Mouse (Mus musculus): Measurements from ENCODE around the gene Apc2. TPM values are rescaled to one million over a fixed set of nuclear protein-coding genes. Genes with fewer than 3 reads are reported as not detected.

The Apc2 gene
- polyA plus RNA-seq, 1 experiment: 0.25 TPM

DNA sequence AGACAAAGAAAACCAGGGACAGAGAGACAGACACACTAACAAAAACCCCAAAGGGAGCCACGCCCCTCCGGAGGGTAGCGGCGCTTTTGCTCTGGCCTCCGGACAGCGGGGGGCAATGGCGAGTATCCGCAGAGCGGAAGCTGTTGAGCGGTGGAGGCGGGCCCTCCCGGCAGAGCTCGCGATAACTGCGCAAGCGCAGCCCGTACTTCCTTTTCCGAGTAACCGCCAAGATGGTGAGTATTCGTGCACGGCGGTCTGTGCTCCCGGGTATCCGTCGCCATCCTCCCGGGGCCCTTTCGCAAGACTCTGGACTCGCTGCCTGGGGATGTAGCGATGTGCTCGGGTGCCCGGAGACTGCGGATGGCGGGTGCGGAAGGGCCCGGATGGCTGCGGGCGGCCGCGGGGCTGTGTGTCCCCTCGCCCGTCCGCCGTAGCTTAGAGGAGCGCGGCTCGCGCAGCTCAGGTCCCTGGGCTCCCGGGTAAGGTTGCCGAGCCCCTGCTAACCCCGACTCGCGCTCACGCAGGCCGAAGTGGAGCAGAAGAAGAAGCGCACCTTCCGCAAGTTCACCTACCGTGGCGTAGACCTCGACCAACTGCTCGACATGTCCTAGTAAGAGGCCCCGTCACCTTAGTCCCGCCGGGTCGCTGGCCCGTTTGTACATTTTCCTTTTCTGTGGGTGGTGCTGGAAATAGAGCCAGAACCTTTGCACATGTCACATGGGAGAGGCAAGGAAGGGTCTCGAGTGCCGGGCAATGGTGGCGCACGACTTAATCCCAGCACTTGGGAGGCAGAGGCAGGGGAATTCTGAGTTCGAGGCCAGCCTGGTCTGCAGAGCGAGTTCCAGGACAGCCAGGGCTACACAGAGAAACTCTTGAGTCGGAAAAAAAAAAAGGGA, 3.3 kb upstream of the Apc2 start, which contains the start of gene Rps15:
Gene Rps15, plus strand, starts transcription at position 203 of the 896 bp plus-strand sequence.
- Histone ChIP-seq H3K4me3 (ENCODE audit: insufficient read depth, low read length) (peak within 1 kb of the TSS; percentile 93), H3K4me1 (ENCODE audit: control insufficient read depth, insufficient read depth, low read length) (peaks cover 3% of the 10 kb centered on the region; the same call in 1 of the 2 replicates), H3K27ac (ENCODE audit: insufficient read depth, low read depth, low read length) (peak within 1 kb of the TSS; percentile 67)
- 0 out of 2 replicates have a peak, but pooled peaks have one; percentile 84 for TF ChIP-seq POLR2A (IDR thresholded peaks at IDR 0.05; ENCODE audit: borderline replicate concordance, low read depth, low read length)
- TF ChIP-seq CTCF (IDR thresholded peaks at IDR 0.05; ENCODE audit: low read depth, low read length): no peak; the same call in 1 of the 2 replicates

DNA sequence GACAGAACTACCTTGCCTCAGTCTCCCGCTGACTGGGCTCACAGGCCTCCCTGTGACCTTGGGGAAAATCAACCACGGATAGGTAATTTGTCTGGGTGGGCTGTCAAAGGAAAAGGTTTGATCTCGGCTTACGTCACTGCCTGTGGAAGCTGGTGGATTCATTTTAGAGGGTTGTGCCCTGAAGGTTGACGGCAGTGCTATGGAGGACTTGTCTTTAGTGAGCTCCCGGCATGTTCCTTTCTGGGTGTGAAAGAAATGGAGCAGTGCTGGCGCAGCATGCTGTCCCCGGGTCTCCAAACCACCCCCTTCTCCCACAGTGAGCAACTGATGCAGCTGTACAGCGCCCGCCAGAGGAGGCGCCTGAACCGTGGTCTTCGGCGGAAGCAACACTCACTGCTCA, 2.5 kb upstream of the Apc2 start:
- Histone ChIP-seq H3K27ac (ENCODE audit: insufficient read depth, low read depth, low read length) (peak overlapping the region; percentile 67), H3K4me1 (ENCODE audit: control insufficient read depth, insufficient read depth, low read length) (peaks cover 3% of the 10 kb centered on the region; the same call in 1 of the 2 replicates), H3K4me3 (ENCODE audit: insufficient read depth, low read length) (peak overlapping the region; percentile 93)
- TF ChIP-seq CTCF (IDR thresholded peaks at IDR 0.05; ENCODE audit: low read depth, low read length) (no peak), POLR2A (IDR thresholded peaks at IDR 0.05; ENCODE audit: borderline replicate concordance, low read depth, low read length) (no peak)

DNA sequence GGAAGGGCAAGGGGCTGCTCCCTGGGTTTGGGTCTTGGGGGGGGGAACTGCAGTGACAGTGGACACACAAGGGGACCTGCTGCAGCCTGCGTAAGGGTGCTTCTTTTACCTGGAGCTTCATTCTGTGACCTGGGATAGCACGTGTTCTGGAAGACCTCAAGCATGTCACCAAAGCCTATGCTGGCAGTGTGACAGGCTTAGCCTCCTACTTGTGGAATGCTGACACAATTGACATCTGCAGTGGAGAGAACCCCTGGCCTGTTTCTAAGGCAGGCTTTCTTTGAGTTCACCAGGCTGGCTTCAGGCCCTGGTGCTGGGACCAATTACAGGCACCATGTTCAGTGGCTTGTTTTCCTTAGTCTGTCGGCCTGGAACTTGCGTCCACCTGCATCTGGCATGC, 1.5 kb upstream of the Apc2 start:
- peaks cover 3% of the 10 kb centered on the region; the same call in 1 of the 2 replicates for H3K4me1 ChIP-seq (ENCODE audit: control insufficient read depth, insufficient read depth, low read length)
- peak overlapping the region; percentile 93; the same call in 1 of the 2 replicates for H3K4me3 ChIP-seq (ENCODE audit: insufficient read depth, low read length)
- H3K27ac ChIP-seq (ENCODE audit: insufficient read depth, low read depth, low read length): no peak overlapping the region
- TF ChIP-seq CTCF (IDR thresholded peaks at IDR 0.05; ENCODE audit: low read depth, low read length) (no peak), POLR2A (IDR thresholded peaks at IDR 0.05; ENCODE audit: borderline replicate concordance, low read depth, low read length) (no peak)

DNA sequence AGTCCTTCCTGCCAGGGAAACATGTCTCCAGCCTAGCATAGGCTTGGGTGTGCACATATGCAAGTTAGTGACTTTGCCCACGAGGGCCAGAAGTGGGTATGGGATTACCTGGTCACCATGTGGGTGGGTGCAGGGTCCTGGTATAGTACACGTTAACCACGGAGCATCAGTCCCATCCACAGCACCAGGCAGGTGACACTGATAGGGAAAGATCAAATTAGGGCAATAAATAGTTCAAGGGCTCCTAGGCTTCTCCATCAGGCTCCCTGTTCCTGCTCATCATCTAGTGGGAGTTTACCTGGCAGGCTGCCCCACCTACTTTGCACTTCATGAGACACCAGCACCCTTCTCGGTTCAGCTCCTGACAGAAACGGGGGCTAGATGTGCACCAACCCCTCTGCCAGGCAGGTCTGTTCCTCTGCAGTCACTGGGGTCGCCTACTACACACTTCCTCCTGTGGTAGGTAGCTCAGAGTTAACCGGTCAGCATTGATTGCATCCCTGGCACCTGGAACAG, 931 bp upstream of the Apc2 start:
- TF ChIP-seq CTCF (IDR thresholded peaks at IDR 0.05; ENCODE audit: low read depth, low read length): no peak
- no peak for TF ChIP-seq POLR2A (IDR thresholded peaks at IDR 0.05; ENCODE audit: borderline replicate concordance, low read depth, low read length)
- Histone ChIP-seq H3K4me1 (ENCODE audit: control insufficient read depth, insufficient read depth, low read length) (peaks cover 3% of the 10 kb centered on the region; the same call in 1 of the 2 replicates), H3K27ac (ENCODE audit: insufficient read depth, low read depth, low read length) (no peak overlapping the region), H3K4me3 (ENCODE audit: insufficient read depth, low read length) (no peak overlapping the region)

DNA sequence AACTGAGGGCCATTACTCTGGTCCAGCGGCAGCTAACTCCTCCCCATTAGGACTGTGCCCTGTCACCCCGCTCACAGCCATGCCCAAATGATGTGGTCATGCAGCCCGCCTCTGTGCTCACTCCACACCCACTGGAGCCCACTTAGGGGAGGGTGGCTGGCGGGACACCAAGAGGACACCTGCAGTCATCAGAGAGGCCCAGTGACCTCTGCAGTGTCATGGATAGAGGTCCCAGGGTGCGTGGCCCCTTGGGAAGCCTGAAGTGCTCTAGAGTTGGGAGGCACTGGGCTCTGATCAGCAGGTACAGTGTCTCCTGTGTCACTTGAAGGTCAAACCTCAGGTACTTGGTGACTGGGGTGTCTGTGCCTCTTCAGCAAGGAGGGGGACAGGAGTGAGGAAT, 1.0 kb downstream of the Apc2 start:
- Histone ChIP-seq H3K4me3 (ENCODE audit: insufficient read depth, low read length) (no peak overlapping the region), H3K27ac (ENCODE audit: insufficient read depth, low read depth, low read length) (no peak overlapping the region), H3K4me1 (ENCODE audit: control insufficient read depth, insufficient read depth, low read length) (peaks cover 3% of the 10 kb centered on the region; the same call in 1 of the 2 replicates)
- no peak for TF ChIP-seq POLR2A (IDR thresholded peaks at IDR 0.05; ENCODE audit: borderline replicate concordance, low read depth, low read length)
- TF ChIP-seq CTCF (IDR thresholded peaks at IDR 0.05; ENCODE audit: low read depth, low read length): no peak

DNA sequence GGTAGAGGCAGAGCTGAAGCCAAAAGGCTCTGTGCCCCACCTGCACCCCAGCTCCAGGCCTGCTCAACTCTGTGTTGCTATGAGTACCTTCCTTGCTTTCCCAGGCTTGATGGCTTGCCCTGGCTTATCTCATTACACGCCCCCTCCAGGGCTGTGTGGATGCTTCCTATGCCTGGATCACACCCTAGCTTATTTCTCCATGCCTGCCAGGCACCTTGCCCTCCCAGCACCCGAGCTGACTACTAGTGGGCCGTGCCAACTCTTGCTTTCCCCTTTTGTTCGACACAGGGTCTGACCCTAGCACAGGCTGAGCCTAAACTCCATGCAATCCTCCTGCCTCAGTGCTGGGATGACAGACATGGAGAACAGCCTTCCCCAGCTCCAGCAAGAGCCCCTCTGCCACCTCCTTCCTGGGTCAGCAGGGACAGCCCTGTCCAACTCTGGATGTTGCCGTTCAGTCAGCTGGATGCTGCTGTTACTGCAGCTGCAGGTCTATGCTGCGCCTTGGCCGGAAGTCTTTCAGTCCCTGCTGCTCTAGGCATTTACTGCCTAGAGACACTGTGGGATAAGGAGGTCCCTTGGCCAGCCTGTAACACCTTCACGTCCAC, 1.9 kb downstream of the Apc2 start:
- Histone ChIP-seq H3K27ac (ENCODE audit: insufficient read depth, low read depth, low read length) (no peak overlapping the region), H3K4me1 (ENCODE audit: control insufficient read depth, insufficient read depth, low read length) (peaks cover 3% of the 10 kb centered on the region; the same call in 1 of the 2 replicates), H3K4me3 (ENCODE audit: insufficient read depth, low read length) (no peak overlapping the region)
- no peak for TF ChIP-seq POLR2A (IDR thresholded peaks at IDR 0.05; ENCODE audit: borderline replicate concordance, low read depth, low read length)
- no peak for TF ChIP-seq CTCF (IDR thresholded peaks at IDR 0.05; ENCODE audit: low read depth, low read length)

DNA sequence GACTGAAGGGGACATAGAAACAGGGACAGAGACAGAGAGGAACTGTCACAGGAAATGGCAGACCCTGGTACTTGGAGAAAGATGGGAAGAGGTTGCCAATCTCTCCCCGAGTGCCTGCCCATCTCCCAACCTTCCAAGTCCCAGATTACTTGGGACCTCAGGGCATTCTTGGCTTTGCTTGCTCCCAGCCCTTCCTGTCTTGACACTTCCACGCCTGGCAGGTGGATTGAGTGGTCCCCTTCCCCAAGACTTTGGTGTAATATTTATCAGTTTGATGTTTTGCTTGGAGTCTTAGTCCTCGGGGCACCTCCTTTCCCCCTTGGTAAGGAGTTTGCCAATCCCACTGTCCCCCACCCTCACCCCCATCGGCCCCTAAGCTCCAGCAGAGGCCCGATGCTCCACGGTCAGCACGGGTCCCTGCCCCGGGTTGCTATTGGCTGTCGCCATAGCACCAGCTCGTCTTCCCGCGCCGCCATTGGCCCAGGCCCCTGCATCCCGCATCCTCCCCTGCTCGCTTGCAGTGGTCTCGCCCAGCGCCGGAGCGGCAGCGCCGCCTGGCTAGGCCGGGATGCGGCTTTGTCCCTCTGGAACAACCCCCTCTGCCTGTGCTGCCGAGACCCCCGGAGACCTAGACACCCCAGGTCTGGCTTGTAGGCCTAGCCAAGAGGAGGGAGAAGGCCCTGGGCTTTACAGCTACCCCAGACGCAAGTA, 2.9 kb downstream of the Apc2 start:
- H3K4me3 ChIP-seq (ENCODE audit: insufficient read depth, low read length): no peak overlapping the region
- H3K4me1 ChIP-seq (ENCODE audit: control insufficient read depth, insufficient read depth, low read length): peaks cover 3% of the 10 kb centered on the region; the same call in 1 of the 2 replicates
- TF ChIP-seq POLR2A (IDR thresholded peaks at IDR 0.05; ENCODE audit: borderline replicate concordance, low read depth, low read length) (no peak), CTCF (IDR thresholded peaks at IDR 0.05; ENCODE audit: low read depth, low read length) (no peak)
- no peak overlapping the region for H3K27ac ChIP-seq (ENCODE audit: insufficient read depth, low read depth, low read length)

DNA sequence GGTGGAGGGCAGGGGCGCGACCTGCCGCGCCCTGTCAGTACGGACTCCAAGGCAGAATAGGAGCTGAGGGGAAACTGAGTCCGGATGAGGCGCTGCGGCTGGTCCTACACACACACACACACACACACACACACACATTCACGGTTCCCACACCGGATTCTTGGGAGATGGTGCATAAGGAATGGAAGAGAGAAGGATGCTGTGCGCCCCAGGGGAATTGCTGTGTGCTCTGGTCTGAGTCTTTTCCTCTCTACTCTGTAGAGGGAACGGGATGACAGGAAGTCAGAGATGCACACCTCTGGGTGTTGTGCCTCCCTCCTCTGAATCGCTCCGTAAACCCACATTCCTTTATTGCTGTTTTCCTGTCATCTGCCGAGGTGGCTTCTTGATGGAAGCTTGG, 3.5 kb downstream of the Apc2 start:
- no peak overlapping the region for H3K4me3 ChIP-seq (ENCODE audit: insufficient read depth, low read length)
- TF ChIP-seq CTCF (IDR thresholded peaks at IDR 0.05; ENCODE audit: low read depth, low read length): no peak
- no peak for TF ChIP-seq POLR2A (IDR thresholded peaks at IDR 0.05; ENCODE audit: borderline replicate concordance, low read depth, low read length)
- no peaks in the 10 kb centered on the region for H3K4me1 ChIP-seq (ENCODE audit: control insufficient read depth, insufficient read depth, low read length)
- H3K27ac ChIP-seq (ENCODE audit: insufficient read depth, low read depth, low read length): no peak overlapping the region

DNA sequence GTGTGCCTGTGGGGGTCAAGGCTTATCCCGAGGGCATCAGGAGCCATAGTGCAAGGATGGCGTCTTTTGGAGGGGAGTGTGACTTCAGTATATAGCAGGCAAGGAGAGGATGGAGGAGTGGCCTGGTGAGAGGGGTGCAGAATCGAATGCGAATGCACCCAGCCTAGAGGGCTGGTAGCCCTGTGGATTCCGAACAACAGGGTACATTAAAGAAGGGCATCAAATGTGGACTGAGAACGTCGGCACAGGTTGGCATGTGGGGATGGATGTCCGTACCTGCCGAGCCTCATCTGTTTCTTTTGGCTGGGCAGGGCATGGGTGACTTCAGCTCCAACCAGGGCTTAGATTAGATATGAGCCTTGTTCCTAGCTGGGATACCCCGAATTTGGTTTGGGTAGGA, 4.0 kb downstream of the Apc2 start:
- Histone ChIP-seq H3K4me1 (ENCODE audit: control insufficient read depth, insufficient read depth, low read length) (no peaks in the 10 kb centered on the region), H3K4me3 (ENCODE audit: insufficient read depth, low read length) (no peak overlapping the region), H3K27ac (ENCODE audit: insufficient read depth, low read depth, low read length) (no peak overlapping the region)
- TF ChIP-seq POLR2A (IDR thresholded peaks at IDR 0.05; ENCODE audit: borderline replicate concordance, low read depth, low read length): no peak
- no peak for TF ChIP-seq CTCF (IDR thresholded peaks at IDR 0.05; ENCODE audit: low read depth, low read length)

Data from bone marrow macrophage, adult 2 months (primary cell).